Mouse (Mus musculus) MEL (cell line): ENCODE measurements around the gene Gmeb2.

Source experiments
- CTCF ChIP-seq, 3 experiments: IDR thresholded peaks in 2 of 3; conservative IDR thresholded peaks in 1 of 3; 2 replicates each; pipeline ENCODE4 v1.5.1; 2011 to 2012; ENCODE audit warnings: low read length in 3 of 3, low read depth in 2 of 3, mild to moderate bottlenecking in 2 of 3, improper control_type of control experiment in 1 of 3, inconsistent platforms in 1 of 3, mixed read lengths in 1 of 3, moderate library complexity in 1 of 3; ENCODE audit not compliant: control insufficient read depth in 1 of 3, insufficient read depth in 1 of 3, poor library complexity in 1 of 3, severe bottlenecking in 1 of 3
- GATA1 ChIP-seq: IDR thresholded peaks from 2 replicates; pipeline ENCODE4 v1.6.1; 2011; ENCODE audit warnings: low read depth, low read length, improper control_type of control experiment

- no peak for TF ChIP-seq GATA1
- no peak for TF ChIP-seq CTCF (IDR thresholded peaks at IDR 0.05 in 2 of 3, conservative IDR thresholded peaks at IDR 0.05 in 1 of 3; ENCODE audit: control insufficient read depth in 1 of 3, insufficient read depth in 1 of 3, low read depth in 2 of 3, low read length in 3 of 3, poor library complexity in 1 of 3, severe bottlenecking in 1 of 3)
Observed at GRCm38 (mm10) chr2:181326098-181326497, 38.3 kb upstream of the Gmeb2 start.
